Mouse (Mus musculus) liver, embryonic 16.5 days (tissue): ENCODE measurements around the gene Nmur1. TPM values are rescaled to one million over a fixed set of nuclear protein-coding genes. Genes with fewer than 3 reads are reported as not detected.

Experiments used
- ATAC-seq: fragments of 200-750 bp; cut with Nextera tagmentation; 2 replicates; pipeline ENCODE4 v1.8.0; 2017; ENCODE audit warnings: low read depth, mild to moderate bottlenecking, moderate number of reproducible peaks, moderate library complexity
- H3K27ac ChIP-seq: fragments of 300-500 bp; sonication (generic); 2 replicates; pipeline ENCODE4 v1.5.1; 2014; ENCODE audit warnings: mild to moderate bottlenecking, low read length
- H3K27me3 ChIP-seq: fragments of 300-500 bp; sonication (generic); 2 replicates; pipeline ENCODE4 v1.6.1; 2014; ENCODE audit warnings: low read depth, low read length, mixed read lengths; ENCODE audit not compliant: control insufficient read depth, insufficient read depth
- H3K36me3 ChIP-seq: fragments of 300-500 bp; sonication (generic); 2 replicates; pipeline ENCODE4 v1.6.1; 2014; ENCODE audit warnings: mild to moderate bottlenecking; ENCODE audit not compliant: control insufficient read depth, insufficient read depth
- H3K4me1 ChIP-seq: fragments of 300-500 bp; sonication (generic); 2 replicates; pipeline ENCODE4 v1.6.1; 2014; ENCODE audit warnings: low read depth, low read length, mixed read lengths; ENCODE audit not compliant: control insufficient read depth
- H3K4me2 ChIP-seq: fragments of 300-500 bp; sonication (generic); 2 replicates; pipeline ENCODE4 v1.6.1; 2014; ENCODE audit warnings: low read depth, low read length, mixed read lengths
- H3K4me3 ChIP-seq: fragments of 300-500 bp; sonication (generic); 2 replicates; pipeline ENCODE4 v1.5.1; 2014; ENCODE audit warnings: low read depth, mild to moderate bottlenecking, low read length
- H3K9ac ChIP-seq: fragments of 300-500 bp; sonication (generic); 2 replicates; pipeline ENCODE4 v1.6.1; 2014; ENCODE audit warnings: low read depth, low read length
- H3K9me3 ChIP-seq: fragments of 300-500 bp; sonication (generic); replicated peaks from 2 replicates; pipeline ENCODE4 v1.6.1; 2016; ENCODE audit warnings: low read length; ENCODE audit not compliant: control insufficient read depth
- WGBS: fragments of 180-500 bp; shearing (Covaris S2); extraction: QIAGEN DNeasy Blood & Tissue Kit; methylation state at CpG from one replicate; pipeline ENCODE4 v1.1.7; 2014; ENCODE audit not compliant: insufficient replicate concordance; 5-methylcytosine and 5-hydroxymethylcytosine counted together
- polyA plus RNA-seq: library from polyadenylated mRNA; unstranded; fragments of >200 nt; fragmentation: Nextera tagmentation; extraction: Ambion mirVana; gene quantifications from 2 replicates; pipeline ENCODE4 v1.2.1, GENCODE M21; 2015

Gene Nmur1
- polyA plus RNA-seq, 1 experiment from 2014 or later: not detected

DNA sequence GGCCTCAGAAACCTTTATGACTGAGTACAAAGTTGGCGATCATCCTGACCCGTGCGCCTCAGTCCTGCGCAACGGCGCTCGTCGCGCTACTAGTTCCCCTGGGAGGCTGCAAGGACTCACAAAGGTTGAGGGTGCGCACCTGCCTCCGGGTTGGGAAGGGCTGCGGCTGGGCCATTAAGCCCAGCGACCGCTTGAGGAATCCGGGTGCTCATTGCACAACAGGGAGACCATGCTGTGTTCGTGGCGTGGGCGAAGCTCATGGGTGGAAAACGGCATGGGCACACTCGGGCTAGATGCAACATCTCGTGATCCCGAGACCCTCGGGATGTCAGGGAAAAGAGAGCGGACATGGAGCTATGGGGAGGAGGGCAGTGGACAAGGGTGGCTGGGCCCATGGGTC is 16.8 kb upstream of the Nmur1 start:
- WGBS: 3% methylated on average over 24 of the region's 24 CpGs
- Histone ChIP-seq H3K9me3 (no peaks in the 10 kb centered on the region), H3K36me3 (no peaks in the 10 kb centered on the region), H3K4me1 (peaks cover 35% of the 10 kb centered on the region), H3K9ac (peak overlapping the region; percentile 68), H3K27me3 (no peaks in the 10 kb centered on the region), H3K4me2 (peak overlapping the region; percentile 93), H3K4me3 (peak overlapping the region; percentile 64), H3K27ac (peak overlapping the region; percentile 82)
- ATAC-seq: peak; percentile 2

GRCm38 (mm10) chr1:86441980-86442831 is 16.2 kb upstream of the Nmur1 start:
- Histone ChIP-seq H3K27me3 (no peaks in the 10 kb centered on the region), H3K36me3 (no peaks in the 10 kb centered on the region), H3K9me3 (no peaks in the 10 kb centered on the region), H3K4me3 (peak overlapping the region; percentile 64), H3K27ac (peak overlapping the region; percentile 82), H3K9ac (peak overlapping the region; percentile 68), H3K4me1 (peaks cover 41% of the 10 kb centered on the region), H3K4me2 (peak overlapping the region; percentile 93)
- under 1% methylated on average over 81 of the region's 81 CpGs for whole genome bisulfite sequencing
- peak; percentile 50 for ATAC-seq

DNA sequence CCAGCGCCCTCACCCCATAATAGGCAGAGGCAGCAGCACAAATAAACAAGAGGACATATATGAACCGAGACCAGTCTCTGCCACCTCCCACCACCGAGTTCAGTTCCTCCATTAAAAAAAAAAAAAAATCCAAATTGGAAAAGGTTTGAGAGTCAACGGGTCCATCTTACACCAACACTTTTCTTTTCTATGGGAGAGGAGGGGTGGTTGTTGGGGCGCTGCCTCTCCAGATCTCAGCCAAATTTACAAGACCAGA is 15.6 kb upstream of the Nmur1 start:
- peak overlapping the region; percentile 82 for H3K27ac ChIP-seq
- no peak; the same call in 1 of the 2 replicates for ATAC-seq
- H3K9ac ChIP-seq: peak overlapping the region; percentile 68
- H3K4me1 ChIP-seq: peaks cover 41% of the 10 kb centered on the region
- no peaks in the 10 kb centered on the region for H3K9me3 ChIP-seq
- 1% methylated on average over 5 of the region's 5 CpGs for WGBS
- no peaks in the 10 kb centered on the region for H3K36me3 ChIP-seq
- H3K4me3 ChIP-seq: peak overlapping the region; percentile 64
- H3K27me3 ChIP-seq: no peaks in the 10 kb centered on the region
- H3K4me2 ChIP-seq: peak overlapping the region; percentile 93

DNA sequence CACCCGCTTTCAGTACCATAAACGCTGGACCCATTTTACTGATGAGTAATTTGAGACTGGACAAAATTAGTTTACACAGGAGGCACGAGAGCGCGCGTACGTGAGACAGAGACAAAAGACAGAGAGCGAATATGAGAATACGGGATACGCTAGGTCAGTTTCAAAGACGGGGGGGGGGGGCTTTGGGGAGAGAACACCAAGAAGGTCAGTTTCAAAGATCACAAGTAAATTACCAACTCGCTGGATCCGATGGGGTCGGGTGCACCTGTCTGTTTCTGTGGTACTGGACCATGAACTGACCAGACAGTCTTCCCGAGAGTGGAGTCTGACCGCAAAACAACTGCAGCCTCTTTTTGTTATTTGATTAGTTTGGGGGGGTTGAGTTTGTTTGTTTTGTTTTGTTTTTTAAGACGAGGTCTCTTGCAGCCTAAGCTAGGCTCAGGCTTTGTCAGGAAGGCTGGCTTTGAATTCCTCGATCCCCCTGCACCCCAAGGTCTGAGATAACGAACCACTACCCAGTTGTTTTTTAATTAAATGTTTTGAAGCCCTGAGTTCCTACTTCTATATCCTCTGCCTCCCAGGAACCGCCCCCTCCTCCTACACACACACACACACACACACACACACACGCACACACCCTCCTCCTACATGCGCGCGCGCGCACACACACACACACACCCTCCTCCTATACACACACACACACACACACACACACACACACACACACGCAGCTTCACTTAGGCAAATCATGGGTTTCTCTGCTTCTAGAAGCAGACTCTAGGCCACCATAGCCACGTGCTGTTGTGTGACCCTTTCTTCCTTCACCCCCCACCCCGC is 15.1 kb upstream of the Nmur1 start:
- no peaks in the 10 kb centered on the region for H3K27me3 ChIP-seq
- H3K36me3 ChIP-seq: no peaks in the 10 kb centered on the region
- H3K4me3 ChIP-seq: peak overlapping the region; percentile 64
- peak overlapping the region; percentile 68 for H3K9ac ChIP-seq
- H3K9me3 ChIP-seq: no peaks in the 10 kb centered on the region
- under 1% methylated on average over 29 of the region's 29 CpGs for WGBS
- H3K4me2 ChIP-seq: peak overlapping the region; percentile 93
- peak; percentile 54 for ATAC-seq
- peak overlapping the region; percentile 82 for H3K27ac ChIP-seq
- peaks cover 41% of the 10 kb centered on the region for H3K4me1 ChIP-seq

DNA sequence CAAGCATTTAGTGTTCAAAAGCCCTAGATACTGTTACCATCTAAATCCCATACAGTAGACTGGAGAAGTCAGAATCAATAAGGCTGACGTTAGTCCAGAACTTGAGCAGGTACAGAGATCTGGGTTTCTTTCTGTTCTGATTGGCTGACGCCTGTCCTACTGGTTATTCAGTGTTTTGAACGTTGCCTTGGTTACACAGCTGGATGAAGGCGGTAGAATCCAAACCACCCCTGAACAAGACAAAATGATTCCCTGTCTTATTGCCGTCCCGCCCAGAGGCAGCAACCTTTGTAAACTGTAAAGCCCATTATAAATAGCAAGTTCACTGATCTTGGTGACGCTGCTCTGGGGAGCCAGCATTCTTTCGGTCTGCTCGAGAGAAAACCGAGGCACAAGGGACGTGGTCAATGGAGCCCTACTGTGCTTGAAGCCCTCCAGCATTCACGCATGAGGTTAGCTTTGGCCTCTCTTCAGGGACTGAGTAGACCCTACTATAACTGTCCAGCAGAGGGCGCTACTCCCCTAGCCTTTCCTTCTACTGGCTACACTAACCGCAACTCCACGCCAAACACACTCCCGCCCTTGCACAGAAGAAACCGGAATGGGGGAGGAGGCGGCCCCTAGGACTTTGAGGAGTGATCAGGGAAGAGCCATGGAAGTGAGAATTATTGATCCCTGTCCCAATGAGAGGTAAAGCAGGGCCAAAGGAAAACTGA is 14.3 kb upstream of the Nmur1 start:
- H3K27ac ChIP-seq: peak overlapping the region; percentile 82
- no peaks in the 10 kb centered on the region for H3K36me3 ChIP-seq
- H3K4me1 ChIP-seq: peaks cover 47% of the 10 kb centered on the region
- ATAC-seq: peak; percentile 73
- 12% methylated on average over 18 of the region's 18 CpGs for WGBS
- H3K4me3 ChIP-seq: peak overlapping the region; percentile 64
- H3K27me3 ChIP-seq: no peaks in the 10 kb centered on the region
- H3K4me2 ChIP-seq: peak overlapping the region; percentile 93
- H3K9me3 ChIP-seq: no peaks in the 10 kb centered on the region
- peak overlapping the region; percentile 68 for H3K9ac ChIP-seq

GRCm38 (mm10) chr1:86439487-86440170 is 13.6 kb upstream of the Nmur1 start:
- H3K4me1 ChIP-seq: peaks cover 54% of the 10 kb centered on the region
- ATAC-seq: no peak
- H3K4me3 ChIP-seq: no peak overlapping the region
- H3K36me3 ChIP-seq: no peaks in the 10 kb centered on the region
- no peak overlapping the region for H3K9ac ChIP-seq
- H3K9me3 ChIP-seq: no peaks in the 10 kb centered on the region
- WGBS: 31% methylated on average over 8 of the region's 8 CpGs
- H3K4me2 ChIP-seq: no peak overlapping the region
- no peak overlapping the region for H3K27ac ChIP-seq
- no peaks in the 10 kb centered on the region for H3K27me3 ChIP-seq

DNA sequence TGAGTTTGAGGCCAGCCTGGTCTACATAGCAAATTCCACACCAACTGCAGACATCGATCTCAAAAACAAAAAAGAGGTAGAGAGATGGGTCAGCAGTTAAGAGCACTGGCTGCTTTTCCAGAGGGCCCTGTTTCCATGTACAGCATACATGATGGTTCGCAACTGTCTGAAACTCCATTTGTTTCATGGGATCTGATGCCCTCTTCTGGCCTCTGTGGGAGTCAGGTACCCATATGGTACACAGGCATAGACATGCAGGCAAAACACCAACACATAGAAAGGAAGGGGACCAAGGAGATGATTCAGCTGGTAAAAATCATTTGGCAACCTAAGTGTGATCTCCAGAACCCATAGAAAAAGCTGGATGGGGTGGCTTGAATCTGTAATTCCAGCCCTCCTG is 12.5 kb upstream of the Nmur1 start:
- no peaks in the 10 kb centered on the region for H3K27me3 ChIP-seq
- H3K9ac ChIP-seq: no peak overlapping the region
- no peak for ATAC-seq
- H3K36me3 ChIP-seq: no peaks in the 10 kb centered on the region
- H3K9me3 ChIP-seq: no peaks in the 10 kb centered on the region
- H3K4me3 ChIP-seq: no peak overlapping the region
- H3K27ac ChIP-seq: no peak overlapping the region
- no peak overlapping the region for H3K4me2 ChIP-seq
- 52% methylated on average over 2 of the region's 2 CpGs for whole genome bisulfite sequencing
- H3K4me1 ChIP-seq: peaks cover 56% of the 10 kb centered on the region

DNA sequence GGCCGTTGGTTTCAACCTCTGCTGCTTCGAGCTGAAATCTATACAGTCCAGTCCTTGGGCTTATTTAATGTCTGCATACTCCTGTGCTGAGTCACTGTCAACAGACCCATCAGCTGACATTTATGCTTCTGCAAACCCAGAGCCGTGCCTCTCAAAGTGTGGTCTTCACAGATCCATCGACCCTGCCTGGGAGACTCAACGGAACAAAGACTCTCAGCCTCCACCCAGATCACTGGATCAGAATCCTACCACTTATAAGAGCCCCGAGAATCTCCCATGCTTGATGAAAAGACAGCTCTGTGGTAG is 11.9 kb upstream of the Nmur1 start:
- Histone ChIP-seq H3K9me3 (no peaks in the 10 kb centered on the region), H3K27me3 (no peaks in the 10 kb centered on the region), H3K4me2 (no peak overlapping the region), H3K36me3 (no peaks in the 10 kb centered on the region), H3K4me3 (no peak overlapping the region), H3K27ac (no peak overlapping the region), H3K9ac (peak overlapping the region; percentile 23; the same call in 1 of the 2 replicates), H3K4me1 (peaks cover 56% of the 10 kb centered on the region)
- no peak for ATAC-seq
- 32% methylated on average over 6 of the region's 6 CpGs for WGBS
